Mouse (Mus musculus): ENCODE results near the gene Lrig1. TPM values are rescaled to one million over a fixed set of nuclear protein-coding genes. Genes with fewer than 3 reads are reported as not detected.

Lrig1 gene
- polyA plus RNA-seq, 1 experiment from 2014 or later = 8.1 TPM

DNA sequence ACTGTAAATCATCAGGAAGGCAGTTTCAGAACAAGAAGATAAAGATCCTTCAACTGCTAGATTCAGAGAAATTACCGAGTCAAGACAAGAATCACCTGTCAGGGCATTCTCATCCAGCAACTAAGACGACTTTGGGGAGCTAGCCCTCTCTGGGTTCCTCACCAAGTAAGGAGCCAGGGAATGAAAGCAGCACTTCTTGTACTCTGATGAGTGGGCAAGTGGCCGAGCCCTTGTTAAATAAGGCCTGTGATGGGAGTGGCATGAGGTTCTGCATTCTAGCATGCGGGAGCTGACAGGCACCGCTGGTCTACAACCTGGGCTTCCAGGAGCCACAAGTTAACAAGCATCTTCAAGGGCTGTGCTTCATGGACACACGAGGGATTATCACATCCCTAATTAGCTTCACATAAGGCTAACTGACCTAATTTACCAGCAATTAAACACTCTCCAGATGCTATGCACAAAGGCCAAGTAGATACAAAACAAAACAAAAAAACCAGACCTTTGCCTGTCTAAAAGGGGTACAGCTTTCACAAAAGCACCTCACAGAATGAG is 47.2 kb downstream of the Lrig1 start:
- H3K9me3 ChIP-seq (ENCODE audit: low read length) = no peaks in the 10 kb centered on the region
- 46% methylated on average over 6 of the region's 6 CpGs for WGBS
- DNase-seq (ENCODE audit: low spot score) (peak; percentile 79), ATAC-seq (peak; percentile 64)
- H3K4me1 ChIP-seq (ENCODE audit: insufficient read depth, low read depth, low read length) = peaks cover 22% of the 10 kb centered on the region; the same call in 1 of the 2 replicates
- H3K4me2 ChIP-seq (replicated peaks; ENCODE audit: low read depth, low read length) = no peak overlapping the region
- TF ChIP-seq CTCF (IDR thresholded peaks at IDR 0.05) (no peak), EP300 (IDR thresholded peaks at IDR 0.05) (no peak)
- H3K27ac ChIP-seq (ENCODE audit: low read length) = no peak overlapping the region; the same call in 1 of the 2 replicates
- H3K27me3 ChIP-seq (replicated peaks; ENCODE audit: insufficient read depth, low read length) = no peaks in the 10 kb centered on the region
- no peaks in the 10 kb centered on the region for H3K36me3 ChIP-seq (ENCODE audit: insufficient read depth, low read length)
- H3K9ac ChIP-seq (replicated peaks; ENCODE audit: low read depth) = no peak overlapping the region
- H3K4me3 ChIP-seq (ENCODE audit: low read depth, low read length) = no peak overlapping the region

DNA sequence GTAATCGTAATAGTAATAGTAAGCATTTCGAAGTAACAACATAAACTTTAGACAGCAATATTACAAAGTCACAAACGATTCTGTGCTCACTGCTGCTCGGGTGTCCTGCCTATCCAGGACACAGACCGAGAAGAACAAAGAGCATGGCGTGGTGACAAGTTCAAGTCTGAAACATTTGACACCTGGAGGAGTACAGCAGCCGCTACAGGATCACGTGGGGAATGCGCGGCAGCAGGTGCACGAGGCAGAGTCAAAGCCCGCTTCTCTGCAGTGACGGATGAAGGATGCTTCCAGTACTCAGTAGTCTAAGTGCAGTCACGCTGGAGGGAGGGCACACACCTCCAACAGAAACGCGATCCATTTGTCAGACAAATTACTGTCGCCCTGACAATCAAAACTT is 48.4 kb downstream of the Lrig1 start:
- Histone ChIP-seq H3K27ac (ENCODE audit: low read length) (no peak overlapping the region), H3K4me3 (ENCODE audit: low read depth, low read length) (no peak overlapping the region), H3K9ac (replicated peaks; ENCODE audit: low read depth) (no peak overlapping the region), H3K4me2 (replicated peaks; ENCODE audit: low read depth, low read length) (no peak overlapping the region), H3K9me3 (ENCODE audit: low read length) (no peaks in the 10 kb centered on the region), H3K36me3 (ENCODE audit: insufficient read depth, low read length) (no peaks in the 10 kb centered on the region), H3K27me3 (replicated peaks; ENCODE audit: insufficient read depth, low read length) (no peaks in the 10 kb centered on the region), H3K4me1 (ENCODE audit: insufficient read depth, low read depth, low read length) (peaks cover 32% of the 10 kb centered on the region; the same call in 1 of the 2 replicates)
- WGBS = 82% methylated on average over 17 of the region's 17 CpGs
- DNase-seq (ENCODE audit: low spot score) (no peak), ATAC-seq (no peak)
- TF ChIP-seq CTCF (IDR thresholded peaks at IDR 0.05) (no peak), EP300 (IDR thresholded peaks at IDR 0.05) (no peak)

DNA sequence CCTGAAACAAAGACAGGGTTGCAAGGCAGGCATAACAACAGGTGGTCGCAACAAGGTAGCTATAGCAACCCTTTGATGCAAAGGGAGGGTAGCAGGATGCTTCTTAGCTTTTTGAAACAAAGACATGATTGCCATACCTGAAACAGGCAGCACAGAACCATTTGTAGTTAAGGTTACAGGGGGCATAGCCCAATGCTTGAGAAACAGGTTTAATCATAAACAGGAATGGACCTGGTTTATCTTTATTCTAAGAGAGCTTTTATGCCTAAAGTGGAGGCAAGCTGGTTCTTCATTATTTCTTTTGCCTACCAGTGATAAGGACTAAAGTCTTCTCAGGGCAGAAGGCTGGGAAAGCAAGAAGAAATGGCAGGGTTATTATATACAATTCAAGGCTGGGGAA is 50.3 kb downstream of the Lrig1 start:
- Histone ChIP-seq H3K27me3 (replicated peaks; ENCODE audit: insufficient read depth, low read length) (no peaks in the 10 kb centered on the region), H3K36me3 (ENCODE audit: insufficient read depth, low read length) (no peaks in the 10 kb centered on the region), H3K4me1 (ENCODE audit: insufficient read depth, low read depth, low read length) (peaks cover 35% of the 10 kb centered on the region; the same call in 1 of the 2 replicates), H3K4me3 (ENCODE audit: low read depth, low read length) (no peak overlapping the region), H3K27ac (ENCODE audit: low read length) (no peak overlapping the region), H3K9me3 (ENCODE audit: low read length) (no peaks in the 10 kb centered on the region), H3K4me2 (replicated peaks; ENCODE audit: low read depth, low read length) (no peak overlapping the region), H3K9ac (replicated peaks; ENCODE audit: low read depth) (no peak overlapping the region)
- no peak for DNase-seq (ENCODE audit: low spot score)
- ATAC-seq = no peak
- TF ChIP-seq CTCF (IDR thresholded peaks at IDR 0.05) (no peak), EP300 (IDR thresholded peaks at IDR 0.05) (no peak)
- 88% methylated on average over 1 of the region's 1 CpGs for whole genome bisulfite sequencing

DNA sequence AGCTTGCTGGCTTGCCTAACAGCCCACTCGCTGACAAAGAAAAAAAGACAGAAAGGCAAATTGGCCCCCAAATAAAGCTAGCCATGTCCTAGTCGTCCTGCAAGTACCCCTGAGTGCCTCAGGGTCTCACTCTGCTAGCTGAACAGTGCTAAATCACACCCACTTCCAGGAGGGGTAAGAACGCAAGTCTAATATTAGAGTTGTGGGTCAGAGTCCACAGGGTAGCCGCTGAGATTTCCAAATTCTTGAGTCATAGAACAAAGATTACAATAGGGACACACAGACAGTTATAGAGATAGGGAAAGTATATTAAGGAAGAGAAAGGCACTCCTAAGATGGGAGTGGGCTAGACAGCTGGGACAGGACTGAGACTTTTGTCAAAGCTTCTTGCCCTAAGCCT is 51.5 kb downstream of the Lrig1 start:
- no peak overlapping the region for H3K9ac ChIP-seq (replicated peaks; ENCODE audit: low read depth)
- no peaks in the 10 kb centered on the region for H3K36me3 ChIP-seq (ENCODE audit: insufficient read depth, low read length)
- TF ChIP-seq CTCF (IDR thresholded peaks at IDR 0.05) (no peak), EP300 (IDR thresholded peaks at IDR 0.05) (no peak)
- H3K4me3 ChIP-seq (ENCODE audit: low read depth, low read length) = no peak overlapping the region
- no peaks in the 10 kb centered on the region for H3K27me3 ChIP-seq (replicated peaks; ENCODE audit: insufficient read depth, low read length)
- ATAC-seq (no peak), DNase-seq (ENCODE audit: low spot score) (no peak)
- H3K9me3 ChIP-seq (ENCODE audit: low read length) = no peaks in the 10 kb centered on the region
- WGBS = 41% methylated on average over 4 of the region's 4 CpGs
- peaks cover 35% of the 10 kb centered on the region; the same call in 1 of the 2 replicates for H3K4me1 ChIP-seq (ENCODE audit: insufficient read depth, low read depth, low read length)
- H3K4me2 ChIP-seq (replicated peaks; ENCODE audit: low read depth, low read length) = no peak overlapping the region
- H3K27ac ChIP-seq (ENCODE audit: low read length) = peak overlapping the region; percentile 38; the same call in 1 of the 2 replicates

DNA sequence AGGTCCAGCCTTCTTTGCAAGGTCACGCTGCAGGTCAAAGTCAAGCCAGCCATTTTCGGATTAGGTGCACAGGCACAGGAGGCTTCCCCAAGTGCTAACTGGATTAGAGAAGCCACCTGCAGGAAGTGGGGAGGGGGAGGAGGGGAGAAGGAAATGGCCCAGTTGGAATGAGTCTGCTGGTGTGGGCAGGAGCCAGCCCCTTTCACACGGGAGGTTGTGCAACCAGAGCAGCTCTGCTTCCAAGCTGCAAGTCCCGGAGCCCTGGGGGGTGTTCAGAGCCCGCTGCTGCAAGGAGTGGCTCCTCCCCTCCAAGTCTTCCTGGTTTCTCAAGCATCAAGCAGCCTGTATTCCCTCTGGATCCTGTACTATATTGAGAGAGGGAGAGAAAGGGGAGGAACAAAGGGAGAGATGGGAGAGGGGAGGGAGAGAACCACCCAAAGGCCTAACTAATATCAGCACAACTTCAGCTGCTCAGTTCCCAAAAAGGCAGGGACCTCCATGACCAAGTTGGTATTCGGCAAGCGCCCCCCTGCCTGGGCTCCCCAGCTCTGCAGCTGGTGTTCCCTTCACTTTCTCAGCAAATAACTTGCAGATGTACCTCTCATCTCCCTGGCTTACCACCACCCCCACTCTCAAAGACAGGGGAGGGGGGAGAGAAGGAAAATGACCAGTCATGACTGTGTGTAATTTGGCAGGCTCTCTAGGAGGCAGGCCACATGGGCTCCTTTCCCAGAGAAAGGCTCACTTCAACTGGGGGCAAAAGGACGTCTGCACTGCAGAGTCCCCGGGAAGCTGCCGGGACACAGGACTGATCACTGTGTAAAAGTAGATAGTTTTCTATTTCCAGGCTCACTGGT is 52.2 kb downstream of the Lrig1 start:
- Histone ChIP-seq H3K9me3 (ENCODE audit: low read length) (no peaks in the 10 kb centered on the region), H3K27ac (ENCODE audit: low read length) (peak overlapping the region; percentile 11; the same call in 1 of the 2 replicates), H3K4me2 (replicated peaks; ENCODE audit: low read depth, low read length) (no peak overlapping the region), H3K4me1 (ENCODE audit: insufficient read depth, low read depth, low read length) (peaks cover 29% of the 10 kb centered on the region; the same call in 1 of the 2 replicates), H3K27me3 (replicated peaks; ENCODE audit: insufficient read depth, low read length) (no peaks in the 10 kb centered on the region), H3K4me3 (ENCODE audit: low read depth, low read length) (no peak overlapping the region), H3K9ac (replicated peaks; ENCODE audit: low read depth) (no peak overlapping the region), H3K36me3 (ENCODE audit: insufficient read depth, low read length) (no peaks in the 10 kb centered on the region)
- WGBS = 18% methylated on average over 10 of the region's 10 CpGs
- DNase-seq (ENCODE audit: low spot score) (peak; percentile 91), ATAC-seq (peak; percentile 88)
- TF ChIP-seq CTCF (IDR thresholded peaks at IDR 0.05) (no peak), EP300 (IDR thresholded peaks at IDR 0.05) (no peak)

DNA sequence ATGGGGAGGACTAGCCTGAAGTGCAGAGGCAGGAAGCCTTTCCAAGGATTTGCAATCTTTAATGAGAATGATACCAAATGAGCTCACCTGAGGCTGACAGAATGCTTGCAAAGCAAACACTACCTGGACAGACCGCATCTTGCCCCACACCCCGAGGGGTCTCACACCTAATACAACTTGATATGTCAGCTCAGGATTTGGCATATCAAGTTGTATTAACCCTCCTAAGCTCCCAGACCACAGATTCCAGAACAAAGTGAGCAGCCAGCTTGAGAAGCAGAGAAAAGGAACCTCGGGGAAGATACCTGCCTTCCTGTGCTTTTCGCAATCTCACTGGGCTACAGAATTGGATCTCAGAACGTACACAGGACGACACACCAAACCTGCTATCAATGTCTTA is 53.1 kb downstream of the Lrig1 start:
- Histone ChIP-seq H3K27me3 (replicated peaks; ENCODE audit: insufficient read depth, low read length) (no peaks in the 10 kb centered on the region), H3K4me1 (ENCODE audit: insufficient read depth, low read depth, low read length) (peaks cover 29% of the 10 kb centered on the region; the same call in 1 of the 2 replicates), H3K9me3 (ENCODE audit: low read length) (no peaks in the 10 kb centered on the region), H3K36me3 (ENCODE audit: insufficient read depth, low read length) (no peaks in the 10 kb centered on the region), H3K4me2 (replicated peaks; ENCODE audit: low read depth, low read length) (no peak overlapping the region), H3K27ac (ENCODE audit: low read length) (no peak overlapping the region), H3K4me3 (ENCODE audit: low read depth, low read length) (no peak overlapping the region), H3K9ac (replicated peaks; ENCODE audit: low read depth) (no peak overlapping the region)
- WGBS = 68% methylated on average over 6 of the region's 6 CpGs
- DNase-seq (ENCODE audit: low spot score) = no peak
- TF ChIP-seq EP300 (IDR thresholded peaks at IDR 0.05) = no peak
- no peak for TF ChIP-seq CTCF (IDR thresholded peaks at IDR 0.05)
- no peak for ATAC-seq

All from lung, postnatal 0 days (tissue).